Mouse (Mus musculus) fibroblast of lung, adult 2 months (primary cell): ENCODE results near the gene Rpl18a.

Experiments used
- DNase-seq: peaks from one replicate; pipeline ENCODE4 v3.0.0-alpha.2; 2011; ENCODE audit warnings: low read depth

Gene Rpl18a

DNA sequence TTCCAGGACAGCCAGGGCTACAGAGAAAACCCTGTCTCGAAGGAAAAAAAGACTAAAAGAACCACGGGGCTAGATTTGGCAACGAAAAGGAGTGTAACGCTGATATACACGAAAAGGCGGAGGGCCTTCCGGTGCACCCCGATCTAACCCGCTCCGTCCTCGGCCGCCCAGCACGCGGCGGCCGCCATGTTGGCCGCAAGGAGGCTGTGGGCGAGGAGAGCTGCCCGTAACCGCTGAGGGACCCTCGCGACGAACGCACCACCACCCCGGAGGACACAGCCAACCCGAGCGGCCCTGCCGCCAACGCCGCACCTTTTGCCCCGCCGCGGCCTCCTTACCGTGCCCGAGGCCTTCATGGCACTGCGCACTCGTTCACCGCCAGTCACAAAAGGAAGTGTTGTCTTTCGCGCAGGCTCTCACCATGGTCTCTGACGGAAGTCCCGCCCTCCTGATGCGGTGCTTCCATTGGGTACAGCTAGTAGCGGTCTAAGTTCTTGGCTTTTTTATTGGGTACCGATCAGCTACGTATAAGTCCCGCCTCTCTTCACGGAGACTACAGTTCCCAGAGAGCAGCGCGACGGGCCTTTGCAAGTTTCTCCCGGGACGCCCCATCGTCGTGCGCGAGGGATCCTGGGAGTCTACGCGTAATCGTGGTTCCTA is at the start of gene Rpl18a:
Gene Rpl18a (minus strand): TSS at position 392 of the 660 bp plus-strand sequence.
- DNase-seq = peak; percentile 98

DNA sequence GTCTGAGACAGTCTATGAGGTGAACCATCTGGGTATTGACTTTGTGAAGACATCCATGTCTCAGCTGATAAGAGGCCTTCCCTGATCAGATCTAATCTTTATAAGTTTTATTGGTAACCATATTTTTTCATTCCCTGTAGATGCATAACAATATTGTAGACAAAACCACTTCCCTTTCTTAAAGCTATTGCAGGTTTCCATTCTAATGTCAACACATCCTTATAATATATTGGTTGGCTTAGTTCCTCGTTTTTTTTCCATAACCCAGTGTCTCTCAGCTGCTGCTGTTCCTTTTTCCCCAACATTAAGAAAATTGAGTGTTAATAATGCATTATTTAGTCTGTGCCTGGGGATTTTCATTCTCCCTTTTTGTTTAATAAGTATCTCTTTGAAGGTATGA is 46.0 kb upstream of the Rpl18a start:
- no peak for DNase-seq

- no peak for DNase-seq
Observed at GRCm38 (mm10) chr8:70941478-70941877, 44.3 kb upstream of the Rpl18a start.

DNA sequence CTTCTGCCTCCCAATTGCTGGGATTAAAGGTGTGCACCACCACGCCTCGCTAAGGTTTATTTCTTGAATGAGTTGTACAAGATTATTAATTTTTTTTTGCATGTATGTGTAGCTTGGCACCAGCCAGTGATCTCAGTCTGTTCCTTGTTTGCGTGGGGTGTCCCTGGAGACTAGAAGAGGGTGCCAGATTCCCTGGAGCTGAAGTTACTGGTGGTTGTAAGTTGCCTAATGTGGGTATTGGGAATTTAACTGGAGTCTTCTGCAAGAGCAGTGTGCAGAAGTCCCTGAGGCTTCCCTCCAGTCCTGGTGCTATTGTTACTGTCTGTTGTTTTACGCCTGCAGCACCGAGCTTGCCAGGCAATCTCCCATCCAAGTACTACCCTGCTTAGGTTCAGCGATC is 40.0 kb upstream of the Rpl18a start:
- no peak for DNase-seq

DNA sequence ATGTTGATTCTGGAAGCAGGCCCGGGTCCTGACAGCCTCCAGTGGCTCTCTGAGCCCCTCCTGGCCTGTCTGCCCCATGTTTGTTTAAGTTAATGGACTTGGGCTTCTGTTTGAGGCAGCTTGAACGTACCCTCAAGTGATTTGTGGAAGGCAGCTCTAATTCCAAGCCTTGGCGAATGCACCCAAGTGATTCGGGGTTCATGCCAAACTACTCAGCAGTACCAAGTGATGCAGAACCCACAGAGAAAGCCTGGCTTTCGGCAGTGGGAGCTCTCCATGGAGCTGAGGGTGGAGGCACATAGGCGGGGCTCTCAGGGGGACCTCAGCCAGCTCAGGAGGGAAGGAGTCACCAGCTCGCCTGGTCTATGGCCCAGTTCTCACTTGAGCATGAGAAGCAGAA is 37.6 kb upstream of the Rpl18a start:
- peak; percentile 44 for DNase-seq

DNA sequence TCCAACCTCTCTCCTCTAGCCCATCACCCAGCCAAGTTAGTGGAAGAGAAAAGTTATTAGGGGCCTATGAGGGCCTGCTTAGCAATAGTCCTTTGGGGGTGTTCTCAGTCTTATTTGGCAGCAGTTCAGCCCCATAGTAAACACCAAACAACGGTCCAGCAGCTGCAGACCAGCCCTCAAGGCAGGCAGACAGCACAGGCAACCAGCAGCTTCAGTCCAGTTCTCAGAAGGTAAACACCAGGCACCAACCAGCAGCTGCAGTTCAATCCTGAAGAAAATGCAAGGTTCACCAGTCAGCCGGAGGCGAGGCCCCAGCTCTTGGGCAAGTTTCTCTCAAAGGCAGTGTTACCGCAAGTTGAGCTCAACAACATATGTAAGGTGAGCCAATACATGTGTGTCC is 35.8 kb upstream of the Rpl18a start:
- no peak for DNase-seq

- DNase-seq = no peak
Observed at GRCm38 (mm10) chr8:70931731-70932130, 34.5 kb upstream of the Rpl18a start.

DNA sequence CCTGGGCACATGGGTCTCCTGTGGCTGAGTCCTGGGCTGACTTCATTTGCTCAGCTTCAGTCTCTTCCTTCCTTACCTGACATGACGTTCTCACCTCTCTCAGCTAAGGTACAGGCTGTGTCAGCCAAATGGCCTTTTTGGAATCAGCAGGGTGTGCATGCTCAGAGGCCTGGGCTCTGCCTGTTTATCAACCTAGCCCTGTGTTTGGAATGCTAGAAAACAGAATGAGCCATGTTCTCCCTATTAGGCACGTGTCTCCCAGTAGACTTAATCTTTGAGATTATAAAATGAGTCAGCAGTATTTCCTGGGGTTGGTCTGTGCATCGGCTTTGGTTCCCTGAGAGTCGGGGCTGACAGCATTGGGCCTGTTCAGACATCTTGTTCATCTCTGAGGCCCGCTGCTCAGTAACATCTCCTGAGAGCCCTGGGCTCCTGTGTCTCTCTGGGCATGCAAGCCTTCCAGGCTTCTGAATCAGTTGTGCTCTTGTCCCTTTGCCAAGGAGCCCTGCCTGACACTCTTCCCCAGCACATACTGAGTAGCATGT is 31.6 kb upstream of the Rpl18a start:
- DNase-seq = no peak

DNA sequence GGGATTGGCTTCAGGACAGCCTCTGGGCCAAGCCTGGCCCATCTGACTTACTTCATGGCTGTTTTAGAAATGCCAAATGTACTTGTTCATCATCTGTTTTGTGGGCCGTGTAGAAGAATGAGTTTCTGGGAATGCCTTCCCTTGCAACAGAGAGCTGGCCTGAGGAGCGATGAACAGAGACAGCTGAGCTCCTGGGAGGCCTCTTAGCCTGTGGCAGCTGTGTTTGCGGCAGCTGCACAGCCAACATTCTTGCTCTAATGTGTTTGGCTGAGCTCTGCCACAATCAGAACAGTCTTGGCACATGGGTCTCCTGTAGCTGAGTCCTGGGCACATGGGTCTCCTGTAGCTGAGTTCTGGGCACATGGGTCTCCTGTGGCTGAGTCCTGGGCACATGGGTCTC is 30.9 kb upstream of the Rpl18a start:
- peak; percentile 61 for DNase-seq

DNA sequence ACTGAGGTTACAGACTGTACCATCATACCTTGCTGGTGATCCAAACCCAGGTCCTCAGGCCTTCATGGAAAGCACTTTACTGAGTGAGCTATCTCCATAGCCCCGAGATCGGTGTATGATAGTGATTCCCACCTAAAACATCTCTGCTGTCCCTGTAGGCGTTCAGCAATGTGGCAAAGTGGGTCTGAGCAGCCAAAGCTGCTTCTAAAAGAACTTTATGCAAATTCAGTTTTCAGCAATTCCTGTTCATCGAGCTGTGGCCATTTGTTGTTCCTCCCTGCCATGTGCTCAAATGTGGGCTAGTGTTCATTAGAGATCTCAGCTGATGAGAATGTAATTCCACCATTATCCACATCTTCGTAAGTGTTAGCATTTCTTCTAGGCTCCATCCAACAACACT is 29.2 kb upstream of the Rpl18a start:
- no peak for DNase-seq

GRCm38 (mm10) chr8:70925754-70926153 is 28.5 kb upstream of the Rpl18a start:
- DNase-seq = no peak

GRCm38 (mm10) chr8:70924151-70924550 is 26.9 kb upstream of the Rpl18a start:
- DNase-seq = no peak

DNA sequence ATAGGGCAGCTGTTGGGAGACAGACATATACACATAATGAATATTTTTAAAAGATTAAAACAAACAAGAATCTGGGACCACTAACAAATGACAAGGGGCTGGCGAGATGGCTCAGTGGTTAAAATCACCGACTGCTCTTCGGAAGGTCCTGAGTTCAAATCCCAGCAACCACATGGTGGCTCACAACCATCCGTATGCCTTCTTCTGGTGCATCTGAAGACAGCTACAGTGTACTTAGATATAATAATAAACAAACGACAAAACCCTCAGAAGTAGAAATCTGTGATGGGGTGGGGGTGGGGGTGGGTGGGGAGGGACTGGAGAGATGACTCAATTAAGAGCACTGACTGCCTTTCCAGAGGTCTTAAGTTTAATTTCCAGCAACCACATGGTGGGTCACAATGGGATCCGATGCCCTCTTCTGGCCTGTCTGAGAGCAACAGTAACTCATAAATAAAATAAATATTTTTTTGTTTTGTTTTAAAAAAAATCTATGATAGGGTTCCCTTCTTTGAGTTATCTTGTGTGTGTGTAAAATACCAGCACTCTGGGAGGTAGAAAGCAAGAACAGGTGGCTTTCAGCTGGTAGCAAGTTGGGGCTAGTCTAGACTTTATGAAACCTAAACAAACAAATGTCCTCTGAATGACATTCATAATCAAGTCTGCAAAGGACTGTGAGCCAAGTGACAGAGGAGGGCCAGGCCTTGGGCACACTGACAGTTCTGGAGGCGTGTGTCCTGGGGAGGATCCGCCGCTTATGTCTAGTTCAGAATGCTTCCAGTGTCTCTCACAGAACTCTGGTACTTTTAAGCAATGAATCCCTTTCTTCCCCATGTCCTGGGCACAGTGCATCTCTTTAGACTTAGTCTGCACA is 23.1 kb upstream of the Rpl18a start:
- DNase-seq = no peak

GRCm38 (mm10) chr8:70914704-70915103 is 17.5 kb upstream of the Rpl18a start:
- DNase-seq = no peak

GRCm38 (mm10) chr8:70913523-70913922 is 16.3 kb upstream of the Rpl18a start:
- no peak for DNase-seq

GRCm38 (mm10) chr8:70912955-70913354 is 15.7 kb upstream of the Rpl18a start:
- DNase-seq = no peak

DNA sequence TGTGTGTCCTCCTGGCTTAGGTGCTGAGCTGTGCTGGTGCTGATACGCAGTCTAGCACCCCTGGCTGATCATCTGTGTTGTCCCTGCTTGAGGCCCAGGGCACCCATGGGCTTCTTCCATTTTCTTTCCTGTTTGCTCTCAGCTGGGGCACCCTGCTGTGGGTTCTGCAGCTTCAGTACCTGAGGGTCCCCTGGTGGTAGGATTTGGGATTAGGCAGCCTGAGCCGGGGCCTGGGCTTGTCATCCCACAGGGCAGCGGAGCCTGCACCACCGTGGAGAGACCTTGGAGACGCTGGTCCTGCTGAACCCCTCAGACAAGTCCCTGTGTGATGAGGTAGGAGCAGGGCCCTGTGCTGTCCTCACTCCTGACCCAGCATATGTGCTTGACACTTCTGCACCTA is 14.4 kb upstream of the Rpl18a start:
- DNase-seq = no peak

- DNase-seq = no peak
Observed at GRCm38 (mm10) chr8:70907518-70907917, 10.3 kb upstream of the Rpl18a start.

GRCm38 (mm10) chr8:70905831-70906736 is 8.9 kb upstream of the Rpl18a start, which contains the start of gene Map1s:
Map1s (plus strand) TSS chr8:70905932.
- DNase-seq = no peak

DNA sequence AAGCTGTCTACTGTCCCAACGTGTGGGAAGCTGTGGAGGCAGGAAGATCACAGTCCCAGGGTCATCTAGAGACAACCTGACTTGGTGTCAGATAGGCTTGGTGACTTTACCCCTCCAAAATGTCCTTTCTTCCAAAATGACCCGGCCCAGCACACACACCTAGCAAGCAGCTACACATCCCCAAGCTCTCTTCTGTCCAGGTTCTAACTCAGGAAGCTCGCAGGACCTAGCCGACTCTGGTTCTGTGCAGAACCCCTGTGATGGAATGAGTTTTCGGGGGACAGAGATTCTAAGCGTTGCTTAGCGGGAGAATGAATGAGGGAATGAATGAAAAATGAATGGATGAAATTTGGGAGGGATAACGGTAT is 8.2 kb upstream of the Rpl18a start:
- DNase-seq = no peak

- no peak for DNase-seq
Observed at GRCm38 (mm10) chr8:70904532-70904931, 7.3 kb upstream of the Rpl18a start.

DNA sequence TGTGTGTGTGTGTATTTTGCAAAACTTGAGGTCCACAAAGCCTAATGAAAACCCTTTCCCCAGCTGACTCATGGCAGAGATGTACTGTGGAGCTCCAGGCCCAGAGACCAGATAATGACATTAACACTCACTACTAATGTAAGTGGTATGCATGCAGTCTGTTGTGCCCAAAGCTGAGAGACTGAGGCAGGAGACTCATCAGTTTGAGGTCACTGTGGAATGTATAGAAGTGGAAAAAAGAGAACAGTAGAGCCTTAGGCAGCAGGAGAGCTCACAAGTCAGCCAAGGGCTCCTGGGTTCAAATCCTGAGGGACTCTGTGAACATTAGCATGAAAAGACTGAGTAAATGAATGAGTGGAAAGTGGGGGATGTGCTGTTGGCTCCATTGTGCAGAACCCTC is 6.4 kb upstream of the Rpl18a start:
- DNase-seq = no peak
